Mouse (Mus musculus) retina, postnatal 1 day (tissue): Measurements from ENCODE around the gene Mrrf.
A peak's percentile ranks its signal among the peaks of the same experiment; 100 is the strongest.

Experiments
- DNase-seq: peaks from one replicate; pipeline ENCODE4 v3.0.0-alpha.2; 2012

Mrrf gene

DNA sequence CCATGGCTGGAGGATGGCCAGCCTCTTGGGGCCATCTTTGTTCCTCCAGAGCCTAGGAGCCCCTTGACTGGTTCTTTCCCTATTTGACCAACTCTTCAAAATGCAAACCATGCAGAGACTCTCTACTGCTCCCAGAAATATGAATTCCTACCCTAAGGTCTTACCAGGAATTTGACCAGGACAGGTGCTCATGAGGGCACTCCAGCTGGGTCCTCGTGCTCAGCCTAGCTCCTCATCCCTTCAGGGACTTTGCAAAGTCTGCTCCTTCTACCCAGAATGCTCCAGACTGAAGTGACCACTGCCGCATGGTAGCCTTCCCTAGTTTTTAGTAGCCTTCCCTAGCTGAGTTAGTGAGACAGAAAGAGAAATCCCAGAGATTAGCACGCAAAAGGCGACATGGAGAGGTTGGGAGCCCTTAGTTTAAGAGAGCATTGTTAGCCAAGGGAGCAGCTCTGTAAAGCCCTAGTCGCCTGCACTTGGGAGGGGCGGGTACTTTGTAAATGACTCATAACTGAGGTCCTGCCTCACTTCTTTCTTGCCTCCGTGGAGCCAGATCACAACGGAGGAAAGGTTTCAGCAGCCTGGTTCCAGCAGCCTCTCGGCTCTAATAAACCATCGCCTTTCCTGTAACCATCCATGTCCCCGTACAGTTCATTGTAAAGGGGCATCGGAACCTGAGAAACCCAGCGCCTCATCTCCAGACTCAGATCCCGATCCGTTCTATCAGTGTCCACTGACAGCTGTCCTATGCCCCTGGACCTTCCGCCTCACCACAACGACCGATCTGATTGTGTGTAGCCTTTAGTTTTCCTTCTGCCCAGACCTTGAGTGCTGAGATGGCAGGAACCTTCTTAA lies 65.8 kb downstream of the Mrrf start:
- no peak for DNase-seq

DNA sequence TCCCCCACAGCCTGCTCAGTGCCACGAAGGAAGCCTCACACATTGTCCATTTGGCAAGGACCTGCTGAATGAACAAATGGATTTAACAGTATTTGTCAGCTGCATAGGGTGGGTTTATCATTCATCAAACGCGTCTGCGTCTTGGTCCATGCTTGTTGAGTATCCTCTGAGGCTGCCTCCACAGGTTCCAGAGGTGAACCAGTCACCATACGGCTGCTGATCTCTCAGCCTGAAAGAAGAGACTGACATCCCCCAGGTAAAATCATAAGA lies 66.4 kb downstream of the Mrrf start:
- DNase-seq = peak; percentile 46

DNA sequence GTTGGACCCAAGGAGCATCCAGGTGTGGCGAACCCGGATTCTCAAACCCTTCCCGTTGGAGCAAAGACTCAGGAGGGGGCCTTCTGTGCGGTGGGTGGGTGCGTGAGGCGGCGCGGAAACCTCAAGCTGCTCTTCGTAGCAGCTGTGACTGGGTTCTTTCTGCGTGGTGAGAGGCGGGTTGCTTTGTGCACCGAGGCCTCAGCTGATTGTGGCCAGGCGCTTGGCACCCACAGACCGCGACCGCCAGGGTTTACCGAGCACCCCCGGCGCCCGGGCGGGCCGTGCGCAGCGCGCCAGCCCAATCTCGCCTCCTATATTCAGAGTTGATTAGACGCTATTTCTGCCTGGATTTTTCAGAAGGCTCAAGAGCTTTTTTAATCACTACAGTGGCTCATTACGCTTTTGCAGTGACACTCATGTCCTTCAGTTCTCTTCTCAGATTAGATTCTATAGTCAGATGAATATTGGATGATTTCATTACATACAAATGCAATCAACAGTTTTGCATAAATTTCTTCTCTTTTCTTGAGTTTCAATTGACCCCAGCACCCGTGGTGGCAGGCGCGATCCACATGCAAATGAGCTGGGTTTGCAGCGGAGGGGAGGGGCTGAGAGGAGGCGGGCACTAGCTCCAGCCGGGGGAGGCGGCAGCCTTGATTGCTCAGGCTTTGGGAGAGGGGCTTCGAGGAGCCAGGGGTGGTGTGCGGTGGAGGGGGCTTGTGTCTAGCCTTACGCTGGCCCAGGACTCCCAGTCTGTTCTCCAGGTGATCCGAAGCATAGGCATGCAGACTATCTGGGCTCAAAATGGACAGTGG lies 67.0 kb downstream of the Mrrf start:
- peak; percentile 65 for DNase-seq

DNA sequence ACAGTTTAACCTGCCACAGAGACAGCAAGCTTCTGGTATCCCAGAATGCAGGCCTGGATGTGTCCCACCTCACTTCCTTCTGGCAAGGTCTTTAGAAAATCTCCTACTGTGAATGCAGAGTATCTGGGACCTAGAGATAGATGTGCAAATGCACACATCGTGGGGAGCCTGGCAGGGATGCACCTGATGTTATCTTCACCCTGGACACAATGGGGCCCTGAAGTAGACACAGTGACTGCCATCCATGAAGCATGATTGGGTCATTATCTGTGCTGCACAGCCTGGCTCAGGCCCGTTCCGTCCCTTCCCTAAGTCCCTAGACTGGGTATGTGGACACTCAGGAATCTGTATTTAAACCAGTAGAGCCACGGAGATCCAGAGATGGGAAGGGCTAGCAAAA lies 68.4 kb downstream of the Mrrf start:
- DNase-seq = no peak

DNA sequence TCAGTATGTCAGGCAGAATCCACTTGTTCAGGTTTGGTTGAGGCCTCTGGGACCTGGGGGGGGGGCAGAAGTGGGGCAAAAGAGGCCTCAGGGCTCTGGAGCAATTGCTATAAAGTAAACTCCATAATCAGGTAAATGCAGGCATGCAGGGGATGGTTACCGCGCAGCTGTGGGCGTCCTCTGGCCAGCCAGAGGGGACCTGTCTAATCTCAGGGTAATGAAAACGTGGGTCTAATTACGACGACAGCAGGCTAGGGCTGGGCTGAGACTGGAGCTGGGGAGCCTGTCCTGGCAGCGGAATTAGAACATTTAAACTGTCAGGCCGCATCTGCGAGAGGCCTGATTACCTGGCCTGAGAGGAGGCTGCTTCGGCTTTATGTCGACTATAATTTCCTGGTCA lies 70.9 kb downstream of the Mrrf start:
- DNase-seq = no peak

DNA sequence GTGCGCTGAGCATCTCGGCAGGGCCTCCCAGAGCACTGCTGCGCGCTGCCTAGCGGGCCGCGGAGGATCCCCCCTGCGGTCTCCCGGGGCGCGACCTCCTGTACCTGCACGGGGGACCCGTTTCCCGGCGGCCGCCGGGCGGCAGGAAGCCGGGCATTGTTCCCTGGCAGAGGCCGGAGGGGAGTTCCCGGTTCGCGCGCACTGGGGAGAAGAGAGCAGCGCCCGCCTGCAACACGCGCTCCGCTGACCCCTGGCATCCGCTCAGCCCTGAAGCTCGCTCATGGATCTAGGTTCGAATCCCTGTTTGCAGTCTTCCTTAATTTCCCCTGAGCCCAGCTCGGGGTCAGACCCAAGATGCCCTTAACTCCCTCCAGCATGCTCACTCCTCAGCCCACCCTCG lies 74.6 kb downstream of the Mrrf start:
- DNase-seq = peak; percentile 48

DNA sequence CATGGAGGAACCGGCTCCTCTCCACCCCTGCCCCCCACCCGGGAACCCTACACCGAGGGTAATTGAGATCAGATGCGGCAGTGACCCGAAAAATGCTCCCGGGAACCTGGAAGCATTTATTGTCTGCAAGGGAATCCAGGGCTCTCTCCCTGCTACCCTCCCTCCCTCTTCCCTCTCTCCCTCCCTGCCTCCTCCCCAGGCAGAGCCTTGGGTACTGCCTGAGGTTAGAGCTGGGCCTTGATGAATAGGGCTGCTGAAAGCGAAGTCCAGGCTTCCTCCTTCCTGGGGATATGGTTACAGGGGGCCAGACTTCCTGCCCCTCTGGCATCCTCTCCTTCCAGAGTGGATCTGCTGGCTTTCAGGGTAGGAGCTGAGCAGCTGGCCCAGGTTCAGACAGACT lies 75.6 kb downstream of the Mrrf start:
- peak; percentile 31 for DNase-seq

DNA sequence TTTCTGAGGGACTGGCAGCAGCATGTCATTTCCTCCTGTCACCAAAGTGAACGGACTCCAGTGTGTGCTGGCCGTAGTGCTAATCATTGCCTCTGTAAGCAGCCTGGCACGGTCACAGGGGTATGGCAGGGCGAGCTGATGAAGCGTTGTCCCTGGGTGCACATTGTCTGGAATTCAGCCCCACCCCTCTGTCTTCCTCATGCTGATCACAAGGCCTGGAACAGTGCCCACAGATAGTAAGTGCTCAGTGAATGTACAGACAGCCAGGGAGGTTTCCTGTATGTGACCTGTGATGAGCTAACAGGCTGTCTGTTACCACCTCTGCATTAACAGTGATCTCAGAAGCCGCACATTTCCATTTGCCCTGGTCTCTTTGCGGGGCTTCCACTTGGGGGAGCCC lies 76.9 kb downstream of the Mrrf start:
- DNase-seq = no peak

DNA sequence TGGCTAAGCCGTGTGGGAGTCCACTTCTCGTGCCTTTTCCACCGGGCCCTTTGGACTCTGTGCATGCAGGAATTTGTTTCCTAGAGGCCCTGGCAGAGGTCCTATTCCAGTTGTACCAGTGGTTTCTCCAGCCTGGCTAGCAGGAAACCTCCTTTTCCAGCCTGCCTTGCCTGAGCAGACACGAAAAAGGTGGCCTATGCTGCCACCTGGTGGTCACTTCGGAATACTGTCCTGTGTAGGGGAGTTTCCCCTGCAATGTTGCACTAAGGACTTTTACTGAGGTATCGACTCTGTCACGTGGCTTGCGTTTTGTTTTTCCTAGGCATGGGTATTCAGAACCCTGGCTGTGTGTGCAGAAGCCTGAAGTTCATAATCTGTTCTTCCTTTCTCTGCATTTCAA lies 77.8 kb downstream of the Mrrf start:
- peak; percentile 89 for DNase-seq

DNA sequence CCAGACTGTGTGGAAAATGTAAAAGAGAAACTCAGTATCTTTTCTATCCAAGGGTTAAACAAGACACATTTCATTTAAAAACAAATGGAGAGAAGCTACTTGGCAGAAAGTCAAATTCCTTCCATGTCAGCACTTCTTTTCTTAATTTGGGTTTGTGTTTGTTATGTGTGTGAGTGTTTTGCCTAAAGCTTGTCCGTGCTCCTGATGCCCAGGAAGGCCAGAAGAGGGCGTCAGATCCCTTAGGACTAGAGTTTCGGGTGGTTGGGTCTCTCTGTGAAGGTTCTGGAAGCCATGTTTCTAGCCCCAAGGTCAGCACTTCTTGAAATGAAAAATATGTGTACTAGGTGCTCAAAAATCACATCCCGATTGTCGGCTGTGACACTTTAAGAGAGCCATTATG lies 78.2 kb downstream of the Mrrf start:
- peak; percentile 42 for DNase-seq

DNA sequence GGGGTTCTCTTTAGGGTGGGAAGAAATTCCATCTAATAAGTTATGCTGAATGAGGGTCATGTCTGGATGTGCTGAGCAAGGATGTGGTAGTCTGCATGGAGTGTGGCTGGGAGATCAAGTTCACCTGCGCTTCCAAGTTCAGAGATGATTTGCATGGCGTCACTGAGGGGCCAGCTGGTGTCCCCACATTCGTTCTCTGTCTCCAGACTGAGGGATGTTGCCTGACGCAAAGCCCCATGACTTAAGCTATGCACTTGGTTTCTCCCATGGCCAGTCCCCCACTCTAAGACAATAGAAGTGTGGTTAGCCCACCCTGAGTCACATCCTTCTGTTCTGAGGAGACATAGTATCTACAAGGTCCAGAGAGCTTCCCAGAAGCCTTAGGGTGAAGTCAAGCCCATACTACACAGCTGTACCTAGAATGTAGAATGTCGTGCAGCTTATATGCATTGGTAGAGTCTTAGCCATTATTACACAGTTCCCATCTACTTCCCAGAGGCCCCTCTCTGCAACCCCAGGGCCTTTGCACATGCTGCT lies 79.1 kb downstream of the Mrrf start:
- no peak for DNase-seq

DNA sequence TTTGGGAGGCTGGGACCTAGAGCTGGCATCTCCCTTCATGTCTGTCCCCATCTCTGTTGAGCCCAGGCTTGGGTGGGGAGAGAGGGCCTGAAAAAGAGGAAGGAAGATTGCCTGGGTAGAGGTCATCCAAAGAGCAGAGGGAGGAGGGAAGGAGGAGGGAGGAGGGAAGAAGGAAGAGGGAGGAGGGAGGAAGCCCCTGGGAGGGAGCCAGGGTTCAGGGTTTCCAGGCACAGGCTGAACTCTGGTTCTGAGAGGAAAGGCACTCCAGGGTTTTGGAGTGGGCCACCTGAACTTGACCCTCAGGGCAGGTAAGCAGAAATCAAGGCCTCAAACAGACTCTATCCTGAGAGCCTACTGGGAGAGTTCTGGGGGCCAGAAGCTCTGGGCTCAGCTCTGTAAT lies 80.4 kb downstream of the Mrrf start:
- DNase-seq = no peak

DNA sequence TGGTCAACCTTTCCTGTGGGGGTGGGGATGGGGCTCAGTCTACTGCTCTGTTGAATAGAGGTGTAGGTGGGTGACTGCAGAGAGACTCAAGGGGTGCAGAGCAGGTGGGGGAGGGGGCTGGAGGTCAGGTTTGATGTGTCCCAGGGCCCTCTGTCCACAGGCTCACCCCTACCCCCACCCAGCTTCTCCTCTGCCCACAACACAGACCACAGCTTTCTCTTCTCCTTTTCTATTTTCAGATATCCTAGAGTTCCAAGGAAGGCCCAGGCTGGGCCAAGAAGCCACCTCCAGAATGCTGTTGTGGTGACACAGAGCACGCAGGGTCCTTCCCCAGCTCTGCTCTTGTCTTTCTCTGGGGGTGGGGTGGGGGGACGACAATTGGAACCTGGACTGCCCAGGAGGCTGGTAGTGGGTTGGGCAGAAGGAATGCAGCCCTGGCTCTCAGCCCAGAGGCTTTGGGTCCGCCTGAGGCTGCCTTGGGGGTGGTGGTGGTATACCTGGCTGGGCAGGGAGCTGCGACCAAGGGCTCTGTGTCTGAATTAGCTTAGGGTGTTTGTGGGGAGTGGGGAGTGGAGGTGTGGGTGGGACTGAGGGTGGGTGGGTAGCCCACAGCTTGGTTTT lies 80.9 kb downstream of the Mrrf start:
- no peak for DNase-seq

DNA sequence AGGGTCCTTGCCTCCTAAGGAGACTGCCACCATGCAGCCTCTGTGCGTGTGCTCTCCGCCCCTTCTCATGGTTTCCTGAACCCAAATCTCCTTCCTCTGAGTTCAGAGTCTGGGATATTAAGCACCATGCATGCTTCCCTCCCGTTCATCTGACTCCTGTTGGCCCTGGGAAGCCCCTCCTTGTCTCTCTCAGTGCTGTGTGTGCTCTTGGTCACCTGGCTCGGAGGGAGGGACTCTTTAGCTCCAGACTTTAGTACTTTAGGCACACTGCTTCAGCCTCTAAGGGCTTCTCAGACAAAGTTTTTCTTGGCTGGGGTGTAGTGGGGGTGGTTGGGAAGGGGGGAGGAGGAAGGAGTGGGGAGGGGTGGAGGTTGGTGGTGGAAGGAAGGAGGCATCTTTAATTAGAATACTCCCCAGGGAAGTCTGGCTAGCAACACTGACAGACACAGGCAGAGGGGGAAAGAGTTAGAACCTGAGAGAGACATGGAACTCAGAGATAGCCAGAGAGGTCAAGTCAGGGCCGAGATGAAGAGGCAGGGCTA lies 81.6 kb downstream of the Mrrf start:
- DNase-seq = no peak

DNA sequence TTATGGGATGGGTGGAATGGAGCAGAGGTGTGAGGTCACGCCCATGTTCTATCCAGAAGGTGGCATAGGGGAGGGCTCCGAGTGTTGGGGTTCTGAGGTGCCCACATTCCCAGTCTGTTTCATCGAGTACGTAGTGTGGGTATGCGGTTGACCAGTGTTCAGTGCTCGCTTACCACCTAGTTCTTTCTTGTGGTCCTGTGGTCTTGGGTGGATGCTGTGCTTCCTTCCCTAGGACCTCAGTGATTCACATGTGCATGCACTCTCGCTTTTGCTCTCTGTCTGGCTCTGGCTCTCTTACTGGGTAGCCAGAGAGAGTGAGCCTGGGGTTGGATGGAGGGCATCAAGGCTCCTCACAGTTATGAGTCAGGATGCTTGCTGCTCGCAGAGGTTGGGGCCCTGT lies 83.9 kb downstream of the Mrrf start:
- DNase-seq = no peak

DNA sequence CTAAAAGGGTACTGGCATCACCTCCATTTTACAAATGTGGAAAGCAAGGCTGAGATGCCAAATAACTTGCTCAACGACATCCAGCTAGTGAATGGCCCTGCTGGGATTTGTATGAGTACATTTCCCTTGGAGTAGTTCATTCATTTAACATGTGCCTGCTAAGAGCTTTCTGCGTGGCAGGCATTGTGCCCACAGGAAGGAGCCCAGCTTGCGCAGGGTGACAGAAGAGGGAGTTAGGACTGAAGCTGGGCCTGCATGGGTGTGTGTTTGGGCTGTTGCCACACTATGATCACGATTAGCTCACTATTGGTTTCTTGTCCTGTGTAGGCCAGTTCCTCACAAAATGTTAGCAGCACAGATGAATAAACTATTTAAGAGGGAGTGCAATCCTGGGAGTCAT lies 84.7 kb downstream of the Mrrf start:
- no peak for DNase-seq

DNA sequence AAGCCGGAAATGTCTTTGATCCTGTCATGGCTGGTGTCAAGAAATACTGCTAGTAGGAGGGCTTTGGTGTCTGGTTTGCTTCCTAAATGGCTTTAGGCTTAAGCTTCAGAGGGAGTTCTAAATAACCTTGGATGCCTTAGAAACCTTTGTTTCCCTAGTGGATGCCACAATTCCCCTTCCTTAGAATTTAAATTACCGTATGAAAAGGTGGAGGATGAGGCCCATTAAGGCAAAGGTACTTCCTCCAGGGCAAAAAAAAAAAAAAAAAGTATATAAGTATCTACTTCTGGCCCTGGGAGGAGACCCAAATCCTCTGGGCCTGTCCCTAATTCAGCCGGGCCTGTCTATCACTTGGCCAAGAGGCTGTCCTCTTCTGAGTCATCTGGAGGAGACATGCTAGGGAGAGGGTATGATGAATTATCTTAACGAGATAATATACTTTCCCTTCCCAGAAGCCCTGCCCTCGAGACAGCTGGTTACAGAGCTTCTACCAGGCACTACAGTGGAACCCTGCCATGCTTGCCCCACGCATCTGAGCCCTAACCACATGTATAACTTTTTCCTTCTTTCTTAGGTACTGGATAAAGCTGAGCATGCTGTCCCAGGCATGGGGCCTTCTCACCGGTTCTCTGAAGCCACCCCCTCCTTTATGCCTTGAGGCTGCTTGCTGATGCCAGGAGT lies 86.1 kb downstream of the Mrrf start:
- DNase-seq = no peak

DNA sequence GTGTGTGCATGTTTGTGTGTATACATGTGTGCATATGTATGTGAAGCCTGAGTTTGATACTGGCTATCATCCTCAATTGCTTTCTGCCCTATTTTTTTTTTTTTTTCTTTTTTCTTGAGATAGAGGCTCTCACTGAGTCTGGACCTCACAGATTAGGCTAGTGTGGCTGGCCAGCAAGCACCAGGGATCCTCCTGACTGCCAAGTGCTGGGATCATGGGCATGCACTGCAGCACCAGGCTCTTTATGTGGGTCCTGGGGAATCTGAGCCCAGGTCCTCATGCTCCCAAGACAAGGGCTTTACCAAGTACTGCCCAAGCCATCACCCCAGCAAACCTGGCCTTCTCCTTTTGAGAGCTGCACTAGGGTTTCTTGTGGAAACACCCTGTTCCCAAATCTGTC lies 87.2 kb downstream of the Mrrf start:
- no peak for DNase-seq

DNA sequence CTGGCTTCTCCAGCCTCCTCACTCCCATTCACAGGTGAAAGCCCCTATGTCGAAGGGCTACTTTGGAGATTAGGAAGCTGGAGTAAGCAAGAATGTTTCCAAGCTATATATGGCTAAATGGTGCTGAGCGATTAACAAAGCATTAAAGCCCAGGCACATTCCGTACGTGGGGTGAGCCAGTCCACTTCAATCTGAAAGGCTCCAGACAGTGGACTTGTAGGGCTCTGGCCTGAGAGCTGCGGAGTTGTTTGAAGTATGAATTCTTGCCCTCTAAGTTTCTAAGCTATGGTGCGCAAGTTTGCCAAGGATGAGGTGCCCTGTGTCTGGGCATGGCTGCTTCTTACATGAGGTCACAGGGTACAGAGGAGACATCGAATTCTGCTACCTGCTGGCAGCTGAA lies 88.0 kb downstream of the Mrrf start:
- no peak for DNase-seq

DNA sequence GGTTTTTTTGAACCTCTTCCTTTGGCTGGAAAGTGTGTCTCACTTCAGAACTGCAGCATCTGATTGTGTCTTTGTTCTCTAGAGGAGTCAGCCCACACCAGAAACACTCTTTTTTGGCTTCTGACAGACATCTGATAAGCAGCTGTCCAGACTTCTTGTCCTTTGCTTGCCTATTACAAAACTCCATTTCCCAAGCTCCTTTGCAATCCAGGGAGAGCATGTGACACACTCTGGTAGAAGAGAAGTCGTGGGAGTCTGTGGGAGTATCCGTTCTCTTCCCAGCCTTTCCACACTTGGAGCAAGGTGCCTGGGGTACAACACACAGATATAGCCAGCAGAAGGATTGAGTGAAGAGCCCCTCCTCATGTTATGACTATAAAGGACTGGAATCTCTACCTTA lies 88.4 kb downstream of the Mrrf start:
- DNase-seq = no peak

DNA sequence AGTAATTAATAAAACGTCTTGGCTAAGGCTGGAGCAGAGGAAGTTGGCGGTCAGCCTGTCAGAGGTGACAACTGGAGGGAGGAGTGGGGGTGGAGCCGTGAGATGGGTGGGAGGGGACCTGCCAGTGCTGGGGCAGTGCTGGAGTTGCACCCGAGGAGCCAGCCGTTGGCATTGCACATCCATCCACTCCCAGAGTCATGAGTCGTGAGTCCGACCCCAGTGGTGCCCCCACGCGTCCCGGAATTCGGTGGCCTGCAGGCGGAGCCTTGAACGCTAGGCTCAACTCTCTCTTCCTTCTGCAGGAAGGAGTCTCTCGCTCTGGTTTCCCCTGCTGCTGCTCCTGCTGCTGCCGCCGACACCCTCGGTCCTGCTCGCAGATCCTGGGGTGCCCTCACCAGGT lies 94.2 kb downstream of the Mrrf start, which contains the start of gene Ptgs1:
TSS of gene Ptgs1 (plus strand) at position 61 of the 400 bp plus-strand sequence.
- DNase-seq = peak; percentile 41

DNA sequence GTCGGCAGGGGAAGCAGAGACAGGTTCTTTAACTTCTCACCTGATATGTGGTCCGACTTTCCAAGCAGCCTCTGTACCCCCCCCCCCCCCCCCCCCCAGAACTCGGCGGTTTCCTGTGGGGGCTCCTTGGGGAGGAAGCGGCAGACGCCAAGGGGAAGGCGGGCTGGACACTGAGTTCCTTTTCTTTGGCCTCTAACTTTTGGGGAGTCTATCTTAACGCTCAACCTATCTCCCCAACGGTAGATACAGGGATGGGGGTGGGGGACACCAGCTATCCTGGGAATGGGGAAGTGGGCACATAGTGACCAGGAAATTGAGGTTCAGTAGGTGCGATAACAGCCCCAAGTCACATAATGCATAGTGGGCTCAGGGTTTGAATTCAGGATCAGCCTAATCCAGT lies 94.8 kb downstream of the Mrrf start:
- DNase-seq = no peak
